Mouse (Mus musculus): Measurements from ENCODE around the gene Zfand2a.

- TF ChIP-seq CTCF (IDR thresholded peaks at IDR 0.05) (no peak), EP300 (IDR thresholded peaks at IDR 0.05) (no peak)
These were observed 31.3 kb downstream of the Zfand2a start for GRCm38 (mm10) chr5:139453031-139453430.

Data from lung, postnatal 0 days (tissue).